Mouse (Mus musculus): ENCODE results near the gene Ganc.

Ganc gene

GRCm38 (mm10) chr2:120403653-120403985, at the start of gene Ganc:
Gene Ganc, plus strand, starts transcription at chr2:120403896.
- no peak for DNase-seq (ENCODE audit: low read depth, low spot score)

- no peak for DNase-seq (ENCODE audit: low read depth, low spot score)
These were observed 43.3 kb upstream of the Ganc start for GRCm38 (mm10) chr2:120360425-120360824.

GRCm38 (mm10) chr2:120366501-120366900, 37.2 kb upstream of the Ganc start:
- DNase-seq (ENCODE audit: low read depth, low spot score): peak; percentile 34

- no peak for DNase-seq (ENCODE audit: low read depth, low spot score)
These were observed 36.1 kb upstream of the Ganc start for GRCm38 (mm10) chr2:120367416-120368207.

GRCm38 (mm10) chr2:120373858-120374257, 29.8 kb upstream of the Ganc start:
- DNase-seq (ENCODE audit: low read depth, low spot score): no peak

GRCm38 (mm10) chr2:120386264-120386663, 17.4 kb upstream of the Ganc start:
- no peak for DNase-seq (ENCODE audit: low read depth, low spot score)

- no peak for DNase-seq (ENCODE audit: low read depth, low spot score)
These were observed 16.4 kb upstream of the Ganc start for GRCm38 (mm10) chr2:120387291-120387690.

GRCm38 (mm10) chr2:120389376-120389775, 14.3 kb upstream of the Ganc start:
- DNase-seq (ENCODE audit: low read depth, low spot score): no peak

- DNase-seq (ENCODE audit: low read depth, low spot score): no peak
These were observed 12.8 kb upstream of the Ganc start for GRCm38 (mm10) chr2:120390934-120391333.

GRCm38 (mm10) chr2:120392406-120392805, 11.3 kb upstream of the Ganc start:
- DNase-seq (ENCODE audit: low read depth, low spot score): no peak

- DNase-seq (ENCODE audit: low read depth, low spot score): no peak
These were observed 5.7 kb upstream of the Ganc start for GRCm38 (mm10) chr2:120397951-120398350.

- peak; percentile 39 for DNase-seq (ENCODE audit: low read depth, low spot score)
These were observed 883 bp upstream of the Ganc start for GRCm38 (mm10) chr2:120402813-120403212.

- peak; percentile 99 for DNase-seq (ENCODE audit: low read depth, low spot score)
These were observed 508 bp downstream of the Ganc start, which contains the start of gene Tmem87a for GRCm38 (mm10) chr2:120403986-120404822. Gene Tmem87a, minus strand, starts transcription at chr2:120404113.

- no peak for DNase-seq (ENCODE audit: low read depth, low spot score)
These were observed 1.4 kb downstream of the Ganc start for GRCm38 (mm10) chr2:120404823-120405765.

- DNase-seq (ENCODE audit: low read depth, low spot score): no peak
These were observed 7.5 kb downstream of the Ganc start for GRCm38 (mm10) chr2:120411096-120411628.

GRCm38 (mm10) chr2:120414113-120414512, 10.4 kb downstream of the Ganc start:
- DNase-seq (ENCODE audit: low read depth, low spot score): no peak

- no peak for DNase-seq (ENCODE audit: low read depth, low spot score)
These were observed 11.2 kb downstream of the Ganc start for GRCm38 (mm10) chr2:120414738-120415414.

GRCm38 (mm10) chr2:120424386-120424785, 20.7 kb downstream of the Ganc start:
- no peak for DNase-seq (ENCODE audit: low read depth, low spot score)

GRCm38 (mm10) chr2:120444486-120444885, 40.8 kb downstream of the Ganc start:
- no peak for DNase-seq (ENCODE audit: low read depth, low spot score)

GRCm38 (mm10) chr2:120446373-120446772, 42.7 kb downstream of the Ganc start:
- DNase-seq (ENCODE audit: low read depth, low spot score): no peak

GRCm38 (mm10) chr2:120447306-120447705, 43.6 kb downstream of the Ganc start:
- DNase-seq (ENCODE audit: low read depth, low spot score): no peak
